Mouse (Mus musculus) liver, embryonic 18 days (tissue): ENCODE data around the gene Mrpl12. TPM values are rescaled to one million over a fixed set of nuclear protein-coding genes. Genes with fewer than 3 reads are reported as not detected.

Experiments used
- polyA plus RNA-seq: library from polyadenylated mRNA; depleted of rRNA; stranded (reverse); fragments of >200 nt; gene quantifications from 2 replicates; pipeline ENCODE4 v1.2.3, GENCODE M21; 2012; rRNA removed

The Mrpl12 gene
- 72.1 and 77.6 TPM in 2 replicates for polyA plus RNA-seq

GRCm38 (mm10) chr11:120484265-120484981, at the start of gene Mrpl12:
Gene Mrpl12 (plus strand): TSS chr11:120484613.

GRCm38 (mm10) chr11:120437152-120437856, 47.1 kb upstream of the Mrpl12 start, which contains the start of gene Nploc4:
Gene Nploc4 (minus strand): TSS chr11:120437708.

GRCm38 (mm10) chr11:120442344-120442743, 42.1 kb upstream of the Mrpl12 start, which contains the start of gene Tspan10:
Gene Tspan10 (plus strand): TSS chr11:120442644.

GRCm38 (mm10) chr11:120453306-120453705, 31.1 kb upstream of the Mrpl12 start, which contains the start of gene Pde6g:
Gene Pde6g (minus strand): TSS chr11:120453500.

GRCm38 (mm10) chr11:120457772-120458751, 26.4 kb upstream of the Mrpl12 start, which contains the start of the genes Oxld1 and Ccdc137:
Gene Oxld1 (minus strand): TSS chr11:120458068.
Gene Ccdc137 (plus strand): TSS chr11:120458115.

GRCm38 (mm10) chr11:120467051-120467735, 17.2 kb upstream of the Mrpl12 start, which contains the start of gene Arl16:
Gene Arl16 (minus strand): TSS chr11:120467607.

GRCm38 (mm10) chr11:120491317-120492023, 7.1 kb downstream of the Mrpl12 start, which contains the start of gene Slc25a10:
Gene Slc25a10 (plus strand): TSS chr11:120491840.

GRCm38 (mm10) chr11:120530085-120530964, 45.9 kb downstream of the Mrpl12 start, which contains the start of gene Gcgr:
Gene Gcgr (plus strand): TSS chr11:120530699.

Other genes with a start within 250 kb of the Mrpl12 start
- gene Actg1, start 136.1 kb upstream of the Mrpl12 start, polyA plus RNA-seq: 247 and 252 TPM in 2 replicates
- gene Fscn2, start 123.1 kb upstream of the Mrpl12 start, polyA plus RNA-seq: not detected in 2 replicates
- 5.6 and 6.2 TPM in 2 replicates for gene Faap100, start 105.8 kb upstream of the Mrpl12 start, polyA plus RNA-seq
- 17.2 and 19.2 TPM in 2 replicates for gene Nploc4, start 46.9 kb upstream of the Mrpl12 start, polyA plus RNA-seq
- not detected in 2 replicates for gene Tspan10, start 42.0 kb upstream of the Mrpl12 start, polyA plus RNA-seq
- 0.20 and 0.23 TPM in 2 replicates for gene Pde6g, start 31.1 kb upstream of the Mrpl12 start, polyA plus RNA-seq
- gene Oxld1, start 26.5 kb upstream of the Mrpl12 start, polyA plus RNA-seq: 10.7 and 12.5 TPM in 2 replicates
- 10.3 and 12.0 TPM in 2 replicates for gene Ccdc137, start 26.5 kb upstream of the Mrpl12 start, polyA plus RNA-seq
- gene Arl16, start 17.0 kb upstream of the Mrpl12 start, polyA plus RNA-seq: 11.1 and 11.7 TPM in 2 replicates
- gene Slc25a10, start 7.2 kb downstream of the Mrpl12 start, polyA plus RNA-seq: 30.6 and 30.7 TPM in 2 replicates
- gene Gcgr, start 46.1 kb downstream of the Mrpl12 start, polyA plus RNA-seq: 49.1 and 58.0 TPM in 2 replicates
- 41.8 and 45.5 TPM in 2 replicates for gene Mcrip1, start 65.1 kb downstream of the Mrpl12 start, polyA plus RNA-seq
- gene Ppp1r27, start 66.5 kb downstream of the Mrpl12 start, polyA plus RNA-seq: not detected in 2 replicates
- 432 and 494 TPM in 2 replicates for gene P4hb, start 88.6 kb downstream of the Mrpl12 start, polyA plus RNA-seq
- gene Arhgdia, start 97.0 kb downstream of the Mrpl12 start, polyA plus RNA-seq: 142 and 152 TPM in 2 replicates
- 49.6 and 60.6 TPM in 2 replicates for gene Alyref, start 113.8 kb downstream of the Mrpl12 start, polyA plus RNA-seq
- gene Anapc11, start 113.8 kb downstream of the Mrpl12 start, polyA plus RNA-seq: 34.4 and 36.3 TPM in 2 replicates
- 4.7 TPM in 2 replicates for gene Npb, start 123.9 kb downstream of the Mrpl12 start, polyA plus RNA-seq
- 389 and 419 TPM in 2 replicates for gene Pcyt2, start 133.3 kb downstream of the Mrpl12 start, polyA plus RNA-seq
- gene Sirt7, start 140.6 kb downstream of the Mrpl12 start, polyA plus RNA-seq: 30.4 and 32.8 TPM in 2 replicates
- gene Mafg, start 149.0 kb downstream of the Mrpl12 start, polyA plus RNA-seq: 28.0 and 31.0 TPM in 2 replicates
- gene Pycr1, start 159.2 kb downstream of the Mrpl12 start, polyA plus RNA-seq: 6.9 and 7.8 TPM in 2 replicates
- 0.19 and 0.43 TPM in 2 replicates for gene Myadml2, start 163.5 kb downstream of the Mrpl12 start, polyA plus RNA-seq
- 0.25 and 0.26 TPM in 2 replicates for gene Notum, start 176.6 kb downstream of the Mrpl12 start, polyA plus RNA-seq
- gene Aspscr1, start 188.4 kb downstream of the Mrpl12 start, polyA plus RNA-seq: 23.8 and 25.4 TPM in 2 replicates
- 54.1 and 60.7 TPM in 2 replicates for gene Cenpx, start 229.1 kb downstream of the Mrpl12 start, polyA plus RNA-seq
- 7.4 and 8.9 TPM in 2 replicates for gene Lrrc45, start 229.3 kb downstream of the Mrpl12 start, polyA plus RNA-seq
- 1.2 and 1.7 TPM in 2 replicates for gene Rac3, start 236.9 kb downstream of the Mrpl12 start, polyA plus RNA-seq
- gene Dcxr, start 242.7 kb downstream of the Mrpl12 start, polyA plus RNA-seq: 42.2 and 46.5 TPM in 2 replicates
- 0.03 and 0.24 TPM in 2 replicates for gene Cbr2, start 247.5 kb downstream of the Mrpl12 start, polyA plus RNA-seq